Mouse (Mus musculus): ENCODE data around the gene Bst2.

- TF ChIP-seq POLR2A (IDR thresholded peaks at IDR 0.05; ENCODE audit: borderline replicate concordance, low read depth, low read length) (no peak), CTCF (IDR thresholded peaks at IDR 0.05; ENCODE audit: low read depth, low read length) (no peak)
Observed at GRCm38 (mm10) chr8:71496481-71496880, 40.8 kb downstream of the Bst2 start.

Measured in bone marrow macrophage, adult 2 months (primary cell).